Mouse (Mus musculus) lung, postnatal 0 days (tissue): ENCODE results near the gene Vwce. TPM values are rescaled to one million over a fixed set of nuclear protein-coding genes. Genes with fewer than 3 reads are reported as not detected.

Experiments
- ATAC-seq: fragments of 200-750 bp; cut with Nextera tagmentation; 2 replicates; pipeline ENCODE4 v1.8.0; 2017; ENCODE audit warnings: moderate library complexity
- DNase-seq: peaks from one replicate; pipeline ENCODE4 v3.0.0-alpha.2; 2016; ENCODE audit warnings: low spot score
- H3K27ac ChIP-seq: fragments of 300-500 bp; sonication (generic); 2 replicates; pipeline ENCODE4 v1.5.1; 2014; ENCODE audit warnings: antibody characterized with exemption, mild to moderate bottlenecking, low read length, mixed read lengths
- H3K27me3 ChIP-seq: fragments of 300-500 bp; sonication (generic); replicated peaks from 2 replicates; pipeline ENCODE4 v1.6.1; 2014; ENCODE audit warnings: low read length, mixed read lengths; ENCODE audit not compliant: insufficient read depth
- H3K36me3 ChIP-seq: fragments of 300-500 bp; sonication (generic); 2 replicates; pipeline ENCODE4 v1.6.1; 2014; ENCODE audit warnings: low read length, mixed read lengths; ENCODE audit not compliant: insufficient read depth
- H3K4me1 ChIP-seq: fragments of 300-500 bp; sonication (generic); 2 replicates; pipeline ENCODE4 v1.6.1; 2014; ENCODE audit warnings: antibody characterized with exemption, low read depth, low read length, mixed read lengths; ENCODE audit not compliant: insufficient read depth
- H3K4me2 ChIP-seq: fragments of 300-500 bp; sonication (generic); replicated peaks from 2 replicates; pipeline ENCODE4 v1.6.1; 2014; ENCODE audit warnings: low read depth, mild to moderate bottlenecking, low read length, moderate library complexity, mixed read lengths
- H3K4me3 ChIP-seq: fragments of 300-500 bp; sonication (generic); 2 replicates; pipeline ENCODE4 v1.5.1; 2014; ENCODE audit warnings: low read depth, low read length
- H3K9ac ChIP-seq: fragments of 300-500 bp; sonication (generic); replicated peaks from 2 replicates; pipeline ENCODE4 v1.6.1; 2014; ENCODE audit warnings: low read depth, mild to moderate bottlenecking
- H3K9me3 ChIP-seq: fragments of 300-500 bp; sonication (generic); 2 replicates; pipeline ENCODE4 v1.6.1; 2016; ENCODE audit warnings: low read length, mixed read lengths
- CTCF ChIP-seq: IDR thresholded peaks from 2 replicates; pipeline ENCODE4 v1.5.1; 2016; ENCODE audit warnings: antibody characterized with exemption, mild to moderate bottlenecking
- EP300 ChIP-seq: IDR thresholded peaks from 2 replicates; pipeline ENCODE4 v1.6.1; 2016; ENCODE audit warnings: antibody characterized with exemption, mild to moderate bottlenecking, control low read depth
- WGBS: fragments of 180-500 bp; shearing (Covaris S2); extraction: QIAGEN DNeasy Blood & Tissue Kit; methylation state at CpG from one replicate; pipeline ENCODE4 v1.1.7; 2014; 5-methylcytosine and 5-hydroxymethylcytosine counted together
- polyA plus RNA-seq: library from polyadenylated mRNA; unstranded; fragments of >200 nt; fragmentation: Nextera tagmentation; extraction: Ambion mirVana; gene quantifications from 2 replicates; pipeline ENCODE4 v1.2.1, GENCODE M21; 2015

Vwce gene
- polyA plus RNA-seq, 1 experiment from 2014 or later: not detected

GRCm38 (mm10) chr19:10701013-10701726 lies 67.2 kb downstream of the Vwce start:
- Histone ChIP-seq H3K9me3 (no peaks in the 10 kb centered on the region), H3K27ac (no peak overlapping the region), H3K36me3 (no peaks in the 10 kb centered on the region), H3K4me3 (no peak overlapping the region), H3K27me3 (no peaks in the 10 kb centered on the region), H3K4me2 (no peak overlapping the region), H3K4me1 (peaks cover 33% of the 10 kb centered on the region; the same call in 1 of the 2 replicates), H3K9ac (no peak overlapping the region)
- WGBS: 78% methylated on average over 6 of the region's 6 CpGs
- no peak for ATAC-seq
- no peak for TF ChIP-seq EP300
- no peak for TF ChIP-seq CTCF
- DNase-seq: no peak

DNA sequence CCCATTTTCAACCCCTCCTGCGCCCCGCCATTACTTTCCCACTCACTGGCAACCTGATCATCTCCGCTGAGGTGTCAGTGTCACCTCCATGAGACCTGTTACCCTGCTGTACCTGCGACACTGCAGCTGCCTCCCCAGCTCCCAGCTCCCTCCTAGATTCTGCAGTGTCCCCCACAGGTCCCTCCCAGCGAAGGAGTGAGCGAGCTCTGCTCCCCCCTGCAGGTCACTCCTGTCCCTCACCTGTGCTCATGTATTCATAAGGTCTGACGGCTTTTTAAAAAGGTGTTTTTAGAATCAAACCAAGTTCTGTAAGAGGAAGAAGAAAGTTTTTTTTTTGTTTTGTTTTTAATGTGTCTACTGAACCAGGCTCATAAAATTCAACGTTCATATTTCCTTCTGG lies 68.1 kb downstream of the Vwce start:
- peaks cover 32% of the 10 kb centered on the region; the same call in 1 of the 2 replicates for H3K4me1 ChIP-seq
- no peaks in the 10 kb centered on the region for H3K36me3 ChIP-seq
- WGBS: 80% methylated on average over 8 of the region's 8 CpGs
- H3K9me3 ChIP-seq: no peaks in the 10 kb centered on the region
- TF ChIP-seq EP300 (no peak), CTCF (no peak)
- DNase-seq: no peak
- H3K27ac ChIP-seq: no peak overlapping the region
- H3K4me3 ChIP-seq: no peak overlapping the region
- no peak for ATAC-seq
- no peak overlapping the region for H3K9ac ChIP-seq
- no peak overlapping the region for H3K4me2 ChIP-seq
- H3K27me3 ChIP-seq: no peaks in the 10 kb centered on the region

DNA sequence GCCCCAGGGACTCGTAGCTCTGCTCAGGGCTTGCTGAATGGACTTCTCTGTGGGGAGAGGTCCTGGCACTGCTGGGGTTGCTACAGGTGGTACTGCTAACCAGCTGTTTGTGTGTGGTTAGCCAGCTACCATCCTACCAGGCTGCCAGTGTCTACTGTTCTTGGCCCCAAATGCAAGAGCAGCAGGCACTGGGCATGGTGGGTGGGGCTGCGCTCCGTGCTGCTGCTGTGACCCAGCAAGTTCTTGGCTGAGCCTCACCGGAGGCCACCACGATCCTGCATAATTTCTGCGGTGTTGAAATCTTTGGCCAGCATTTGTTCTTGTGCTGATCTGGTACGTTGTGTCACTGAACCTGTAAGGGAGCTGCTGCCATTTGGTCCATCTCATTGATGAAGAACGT lies 69.5 kb downstream of the Vwce start:
- Histone ChIP-seq H3K4me3 (no peak overlapping the region), H3K27ac (no peak overlapping the region), H3K4me1 (peaks cover 20% of the 10 kb centered on the region; the same call in 1 of the 2 replicates), H3K9me3 (no peaks in the 10 kb centered on the region), H3K36me3 (no peaks in the 10 kb centered on the region), H3K27me3 (no peaks in the 10 kb centered on the region), H3K9ac (no peak overlapping the region), H3K4me2 (no peak overlapping the region)
- DNase-seq (no peak), ATAC-seq (no peak)
- TF ChIP-seq CTCF: no peak
- TF ChIP-seq EP300: no peak
- 73% methylated on average over 8 of the region's 8 CpGs for WGBS

- ATAC-seq (no peak), DNase-seq (no peak)
- Histone ChIP-seq H3K36me3 (peaks cover 19% of the 10 kb centered on the region), H3K4me2 (no peak overlapping the region), H3K9ac (no peak overlapping the region), H3K27ac (no peak overlapping the region), H3K4me3 (no peak overlapping the region), H3K4me1 (no peaks in the 10 kb centered on the region), H3K27me3 (no peaks in the 10 kb centered on the region), H3K9me3 (no peaks in the 10 kb centered on the region)
- TF ChIP-seq EP300 (no peak), CTCF (no peak)
- 80% methylated on average over 13 of the region's 13 CpGs for WGBS
These were observed 73.3 kb downstream of the Vwce start for GRCm38 (mm10) chr19:10707087-10707875.

GRCm38 (mm10) chr19:10707881-10708280 lies 73.9 kb downstream of the Vwce start:
- Histone ChIP-seq H3K4me3 (no peak overlapping the region), H3K4me2 (no peak overlapping the region), H3K27me3 (no peaks in the 10 kb centered on the region), H3K4me1 (no peaks in the 10 kb centered on the region), H3K9me3 (no peaks in the 10 kb centered on the region), H3K27ac (no peak overlapping the region), H3K9ac (no peak overlapping the region), H3K36me3 (peaks cover 25% of the 10 kb centered on the region)
- no peak for ATAC-seq
- no peak for TF ChIP-seq EP300
- TF ChIP-seq CTCF: no peak
- WGBS: 74% methylated on average over 1 of the region's 1 CpGs
- no peak for DNase-seq

DNA sequence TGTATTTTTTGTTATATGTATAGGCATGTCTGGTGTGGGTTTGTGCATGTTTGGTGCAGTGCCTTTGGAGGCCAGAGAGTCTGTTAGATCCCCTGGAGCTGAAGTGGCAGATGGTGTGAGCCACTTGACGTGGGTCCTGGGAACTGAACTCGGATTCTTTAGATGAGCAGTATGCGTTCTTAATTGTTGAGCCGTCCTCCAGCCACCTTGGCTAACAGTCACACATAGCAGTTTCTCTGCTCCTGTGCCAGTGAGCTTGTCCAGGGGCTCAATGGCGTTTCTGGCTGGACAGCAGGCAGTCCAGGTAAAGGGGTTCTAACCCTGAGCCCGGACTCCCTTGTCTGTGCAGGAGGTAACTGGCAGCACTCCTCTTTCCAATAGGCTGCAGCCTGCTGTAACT lies 74.9 kb downstream of the Vwce start:
- H3K4me1 ChIP-seq: no peaks in the 10 kb centered on the region
- TF ChIP-seq CTCF (no peak), EP300 (no peak)
- DNase-seq: no peak
- H3K9ac ChIP-seq: no peak overlapping the region
- H3K9me3 ChIP-seq: no peaks in the 10 kb centered on the region
- H3K4me3 ChIP-seq: no peak overlapping the region
- H3K27me3 ChIP-seq: no peaks in the 10 kb centered on the region
- no peak overlapping the region for H3K27ac ChIP-seq
- peaks cover 31% of the 10 kb centered on the region for H3K36me3 ChIP-seq
- H3K4me2 ChIP-seq: no peak overlapping the region
- ATAC-seq: no peak
- WGBS: 73% methylated on average over 6 of the region's 6 CpGs
